Mouse (Mus musculus): ENCODE results near the gene Fancc. TPM values are rescaled to one million over a fixed set of nuclear protein-coding genes. Genes with fewer than 3 reads are reported as not detected.

The Fancc gene
- polyA plus RNA-seq, 1 experiment from 2014 or later = 9.3 TPM

- H3K27ac ChIP-seq (replicated peaks) = peak overlapping the region; percentile 80
- peaks cover 7% of the 10 kb centered on the region for H3K4me1 ChIP-seq (replicated peaks; ENCODE audit: control insufficient read depth, insufficient read depth)
- TF ChIP-seq EP300 (optimal IDR thresholded peaks at IDR 0.05) (no peak), CTCF (IDR thresholded peaks at IDR 0.05; ENCODE audit: low read depth) (no peak)
- H3K4me3 ChIP-seq (ENCODE audit: low read depth, low read length) = no peak overlapping the region
- ATAC-seq (ENCODE audit: low FRiP score, low TSS enrichment) (no peak), DNase-seq (ENCODE audit: low spot score) (no peak)
- H3K9me3 ChIP-seq (ENCODE audit: control insufficient read depth, low read length) = no peaks in the 10 kb centered on the region
- no peak overlapping the region for H3K9ac ChIP-seq (ENCODE audit: low read length)
- H3K27me3 ChIP-seq (ENCODE audit: control insufficient read depth, insufficient read depth, low read length) = no peaks in the 10 kb centered on the region
- H3K36me3 ChIP-seq (ENCODE audit: control insufficient read depth, insufficient read depth, low read length) = peaks cover 19% of the 10 kb centered on the region
- WGBS = 44% methylated on average over 2 of the region's 2 CpGs
- no peak overlapping the region for H3K4me2 ChIP-seq (replicated peaks; ENCODE audit: low read depth)
These were observed 27.0 kb upstream of the Fancc start for GRCm38 (mm10) chr13:63524061-63524460.

GRCm38 (mm10) chr13:63522832-63523231, 25.8 kb upstream of the Fancc start:
- H3K36me3 ChIP-seq (ENCODE audit: control insufficient read depth, insufficient read depth, low read length) = peaks cover 20% of the 10 kb centered on the region
- ATAC-seq (ENCODE audit: low FRiP score, low TSS enrichment) = 0 out of 2 replicates have a peak, but pooled peaks have one; percentile 24
- no peak overlapping the region for H3K4me3 ChIP-seq (ENCODE audit: low read depth, low read length)
- no peak for TF ChIP-seq CTCF (IDR thresholded peaks at IDR 0.05; ENCODE audit: low read depth)
- no peak for TF ChIP-seq EP300 (optimal IDR thresholded peaks at IDR 0.05)
- peak overlapping the region; percentile 53; the same call in 1 of the 2 replicates for H3K27ac ChIP-seq (replicated peaks)
- no peaks in the 10 kb centered on the region for H3K9me3 ChIP-seq (ENCODE audit: control insufficient read depth, low read length)
- peaks cover 7% of the 10 kb centered on the region for H3K4me1 ChIP-seq (replicated peaks; ENCODE audit: control insufficient read depth, insufficient read depth)
- DNase-seq (ENCODE audit: low spot score) = no peak
- WGBS = 43% methylated on average over 10 of the region's 10 CpGs
- H3K27me3 ChIP-seq (ENCODE audit: control insufficient read depth, insufficient read depth, low read length) = no peaks in the 10 kb centered on the region
- no peak overlapping the region for H3K4me2 ChIP-seq (replicated peaks; ENCODE audit: low read depth)
- no peak overlapping the region for H3K9ac ChIP-seq (ENCODE audit: low read length)

DNA sequence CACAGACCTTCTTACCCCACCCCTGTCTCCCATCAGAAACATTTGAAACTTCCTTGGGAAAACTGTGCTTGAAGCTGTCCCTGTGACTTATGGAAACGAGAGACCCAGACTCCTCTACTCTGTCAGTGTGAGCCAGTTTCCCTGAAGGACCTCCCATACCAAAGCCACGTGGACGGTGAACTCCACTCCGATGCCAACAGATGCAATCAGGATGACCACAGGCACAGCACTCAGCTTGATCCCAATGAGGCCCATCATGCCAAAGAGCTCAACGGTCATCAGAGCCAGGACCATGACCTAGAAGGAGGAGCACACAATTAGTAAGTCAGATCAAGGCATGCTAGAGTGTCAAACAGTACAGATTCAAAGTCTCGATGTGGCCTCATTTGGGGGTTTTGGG, 23.0 kb upstream of the Fancc start:
- Histone ChIP-seq H3K27me3 (ENCODE audit: control insufficient read depth, insufficient read depth, low read length) (no peaks in the 10 kb centered on the region), H3K4me2 (replicated peaks; ENCODE audit: low read depth) (no peak overlapping the region), H3K4me1 (replicated peaks; ENCODE audit: control insufficient read depth, insufficient read depth) (peaks cover 9% of the 10 kb centered on the region), H3K27ac (replicated peaks) (no peak overlapping the region), H3K9ac (ENCODE audit: low read length) (no peak overlapping the region), H3K9me3 (ENCODE audit: control insufficient read depth, low read length) (no peaks in the 10 kb centered on the region), H3K4me3 (ENCODE audit: low read depth, low read length) (no peak overlapping the region), H3K36me3 (ENCODE audit: control insufficient read depth, insufficient read depth, low read length) (peaks cover 27% of the 10 kb centered on the region)
- no peak for TF ChIP-seq EP300 (optimal IDR thresholded peaks at IDR 0.05)
- TF ChIP-seq CTCF (IDR thresholded peaks at IDR 0.05; ENCODE audit: low read depth) = no peak
- no peak for ATAC-seq (ENCODE audit: low FRiP score, low TSS enrichment)
- 74% methylated on average over 6 of the region's 6 CpGs for WGBS
- no peak for DNase-seq (ENCODE audit: low spot score)

DNA sequence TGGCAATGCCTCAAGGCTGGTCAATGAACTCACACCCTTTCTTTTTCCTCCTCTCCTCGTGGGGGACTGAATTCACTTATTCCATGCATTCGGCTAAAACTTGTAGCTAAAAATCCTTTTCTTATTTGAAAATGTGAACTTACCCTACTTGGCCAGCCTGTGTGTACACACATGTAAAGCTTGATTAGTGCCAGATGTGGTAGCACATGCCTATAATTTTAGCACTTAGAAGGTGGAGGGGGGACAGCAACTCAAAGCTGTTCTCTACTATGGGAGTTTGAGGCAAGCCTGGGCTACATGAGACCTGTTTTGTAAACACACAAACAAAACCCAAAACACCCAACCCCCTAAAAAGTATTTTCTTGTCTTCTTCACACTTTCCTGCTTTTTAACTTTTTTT, 19.5 kb upstream of the Fancc start:
- H3K4me2 ChIP-seq (replicated peaks; ENCODE audit: low read depth) = no peak overlapping the region
- H3K27me3 ChIP-seq (ENCODE audit: control insufficient read depth, insufficient read depth, low read length) = no peaks in the 10 kb centered on the region
- 60% methylated on average over 2 of the region's 2 CpGs for WGBS
- TF ChIP-seq EP300 (optimal IDR thresholded peaks at IDR 0.05) (no peak), CTCF (IDR thresholded peaks at IDR 0.05; ENCODE audit: low read depth) (no peak)
- no peaks in the 10 kb centered on the region for H3K9me3 ChIP-seq (ENCODE audit: control insufficient read depth, low read length)
- H3K36me3 ChIP-seq (ENCODE audit: control insufficient read depth, insufficient read depth, low read length) = peaks cover 31% of the 10 kb centered on the region
- no peak overlapping the region for H3K27ac ChIP-seq (replicated peaks)
- ATAC-seq (ENCODE audit: low FRiP score, low TSS enrichment) (no peak), DNase-seq (ENCODE audit: low spot score) (no peak)
- H3K4me1 ChIP-seq (replicated peaks; ENCODE audit: control insufficient read depth, insufficient read depth) = 0 out of 2 replicates have a peak, but pooled peaks cover 2% of the 10 kb centered on the region
- no peak overlapping the region for H3K9ac ChIP-seq (ENCODE audit: low read length)
- H3K4me3 ChIP-seq (ENCODE audit: low read depth, low read length) = no peak overlapping the region

DNA sequence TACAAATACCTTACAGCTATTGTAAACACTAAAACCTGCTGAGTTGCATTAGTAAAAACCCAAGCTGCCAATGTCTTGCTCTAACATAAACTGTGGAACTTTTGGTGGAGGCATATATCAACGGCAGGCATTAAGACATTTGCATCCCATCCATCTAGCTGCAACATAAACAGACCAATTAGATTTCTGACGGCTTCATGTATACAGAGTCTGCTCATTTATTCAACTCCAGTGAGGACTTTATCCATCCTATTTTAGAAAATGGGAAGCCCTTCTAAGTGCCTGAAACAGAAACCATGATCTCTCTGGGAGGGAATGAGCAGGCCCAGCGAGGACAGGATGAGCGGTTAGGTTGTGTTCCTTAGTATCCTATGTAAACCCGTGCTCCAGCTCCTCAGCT, 18.5 kb upstream of the Fancc start:
- H3K4me2 ChIP-seq (replicated peaks; ENCODE audit: low read depth) = no peak overlapping the region
- no peaks in the 10 kb centered on the region for H3K9me3 ChIP-seq (ENCODE audit: control insufficient read depth, low read length)
- peaks cover 35% of the 10 kb centered on the region for H3K36me3 ChIP-seq (ENCODE audit: control insufficient read depth, insufficient read depth, low read length)
- no peak overlapping the region for H3K4me3 ChIP-seq (ENCODE audit: low read depth, low read length)
- H3K4me1 ChIP-seq (replicated peaks; ENCODE audit: control insufficient read depth, insufficient read depth) = 0 out of 2 replicates have a peak, but pooled peaks cover 2% of the 10 kb centered on the region
- H3K27me3 ChIP-seq (ENCODE audit: control insufficient read depth, insufficient read depth, low read length) = no peaks in the 10 kb centered on the region
- ATAC-seq (ENCODE audit: low FRiP score, low TSS enrichment) = peak; percentile 55; the same call in 1 of the 2 replicates
- H3K27ac ChIP-seq (replicated peaks) = peak overlapping the region; percentile 70
- TF ChIP-seq CTCF (IDR thresholded peaks at IDR 0.05; ENCODE audit: low read depth) = no peak
- peak; percentile 78 for TF ChIP-seq EP300 (optimal IDR thresholded peaks at IDR 0.05)
- DNase-seq (ENCODE audit: low spot score) = no peak
- no peak overlapping the region for H3K9ac ChIP-seq (ENCODE audit: low read length)
- WGBS = 36% methylated on average over 5 of the region's 5 CpGs

- Histone ChIP-seq H3K9ac (ENCODE audit: low read length) (no peak overlapping the region), H3K36me3 (ENCODE audit: control insufficient read depth, insufficient read depth, low read length) (peaks cover 35% of the 10 kb centered on the region), H3K4me3 (ENCODE audit: low read depth, low read length) (no peak overlapping the region), H3K27ac (replicated peaks) (peak overlapping the region; percentile 53; the same call in 1 of the 2 replicates), H3K4me2 (replicated peaks; ENCODE audit: low read depth) (no peak overlapping the region), H3K9me3 (ENCODE audit: control insufficient read depth, low read length) (no peaks in the 10 kb centered on the region), H3K27me3 (ENCODE audit: control insufficient read depth, insufficient read depth, low read length) (no peaks in the 10 kb centered on the region), H3K4me1 (replicated peaks; ENCODE audit: control insufficient read depth, insufficient read depth) (0 out of 2 replicates have a peak, but pooled peaks cover 2% of the 10 kb centered on the region)
- TF ChIP-seq CTCF (IDR thresholded peaks at IDR 0.05; ENCODE audit: low read depth) (0 out of 2 replicates have a peak, but pooled peaks have one; percentile 22), EP300 (optimal IDR thresholded peaks at IDR 0.05) (no peak)
- 42% methylated on average over 8 of the region's 8 CpGs for WGBS
- DNase-seq (ENCODE audit: low spot score) (no peak), ATAC-seq (ENCODE audit: low FRiP score, low TSS enrichment) (peak; percentile 43; the same call in 1 of the 2 replicates)
These were observed 17.9 kb upstream of the Fancc start for GRCm38 (mm10) chr13:63514931-63515360.

All from stomach, postnatal 0 days (tissue).